Mouse (Mus musculus): ENCODE results near the gene Kif26a. TPM values are rescaled to one million over a fixed set of nuclear protein-coding genes. Genes with fewer than 3 reads are reported as not detected.

Gene Kif26a
- polyA plus RNA-seq, 1 experiment = 1.9 TPM

- Histone ChIP-seq H3K27ac (replicated peaks; ENCODE audit: low read depth, low read length) (no peak overlapping the region), H3K4me1 (ENCODE audit: control insufficient read depth, insufficient read depth, insufficient read length, low read length) (peaks cover 2% of the 10 kb centered on the region; the same call in 1 of the 2 replicates), H3K4me3 (ENCODE audit: insufficient read depth, low read depth, low read length) (peak overlapping the region; percentile 63)
Measured at GRCm38 (mm10) chr12:112144377-112145115, 1.5 kb upstream of the Kif26a start.

DNA sequence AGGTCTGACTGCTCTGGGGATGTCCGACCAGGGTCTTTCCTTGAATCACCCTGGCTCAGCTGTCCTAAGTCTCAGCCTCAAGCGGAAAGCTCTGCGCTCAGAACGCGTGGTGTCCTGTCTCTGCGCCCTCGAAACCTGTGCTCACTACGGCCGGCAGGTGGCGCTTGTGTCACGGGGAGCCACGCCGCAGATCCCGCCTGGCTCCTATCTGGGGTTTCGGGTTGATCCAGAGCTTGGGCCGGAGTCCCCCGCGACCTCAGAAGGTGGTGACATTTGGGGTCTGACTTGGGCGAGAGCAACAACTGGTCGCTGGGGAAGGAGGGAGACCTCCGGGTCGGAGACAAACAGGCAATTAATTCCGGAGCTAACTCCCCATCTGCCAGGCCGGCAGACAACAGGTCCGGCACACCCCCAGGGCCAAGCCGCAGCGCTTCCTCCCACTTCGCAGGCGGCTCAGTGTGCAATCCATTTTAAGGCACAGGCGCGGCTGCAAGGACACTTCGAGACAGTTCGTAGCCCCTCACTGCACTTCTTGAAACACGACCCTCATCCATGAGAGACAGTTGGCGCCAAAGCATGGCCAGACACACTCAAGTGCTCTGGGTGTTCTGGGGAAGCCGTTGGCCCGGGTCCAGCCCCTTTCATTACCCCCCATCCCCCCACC is 665 bp upstream of the Kif26a start:
- peaks cover 9% of the 10 kb centered on the region; the same call in 1 of the 2 replicates for H3K4me1 ChIP-seq (ENCODE audit: control insufficient read depth, insufficient read depth, insufficient read length, low read length)
- 0 out of 2 replicates have a peak overlapping the region, but pooled peaks have one; percentile 33 for H3K27ac ChIP-seq (replicated peaks; ENCODE audit: low read depth, low read length)
- peak overlapping the region; percentile 95 for H3K4me3 ChIP-seq (ENCODE audit: insufficient read depth, low read depth, low read length)

- H3K4me1 ChIP-seq (ENCODE audit: control insufficient read depth, insufficient read depth, insufficient read length, low read length) = peaks cover 15% of the 10 kb centered on the region
- H3K27ac ChIP-seq (replicated peaks; ENCODE audit: low read depth, low read length) = peak overlapping the region; percentile 76
- peak overlapping the region; percentile 95 for H3K4me3 ChIP-seq (ENCODE audit: insufficient read depth, low read depth, low read length)
Measured at GRCm38 (mm10) chr12:112147365-112147764, 1.4 kb downstream of the Kif26a start.

GRCm38 (mm10) chr12:112150011-112150410 is 4.0 kb downstream of the Kif26a start:
- Histone ChIP-seq H3K4me3 (ENCODE audit: insufficient read depth, low read depth, low read length) (peak overlapping the region; percentile 95), H3K27ac (replicated peaks; ENCODE audit: low read depth, low read length) (peak overlapping the region; percentile 2; the same call in 1 of the 2 replicates), H3K4me1 (ENCODE audit: control insufficient read depth, insufficient read depth, insufficient read length, low read length) (peaks cover 18% of the 10 kb centered on the region)

DNA sequence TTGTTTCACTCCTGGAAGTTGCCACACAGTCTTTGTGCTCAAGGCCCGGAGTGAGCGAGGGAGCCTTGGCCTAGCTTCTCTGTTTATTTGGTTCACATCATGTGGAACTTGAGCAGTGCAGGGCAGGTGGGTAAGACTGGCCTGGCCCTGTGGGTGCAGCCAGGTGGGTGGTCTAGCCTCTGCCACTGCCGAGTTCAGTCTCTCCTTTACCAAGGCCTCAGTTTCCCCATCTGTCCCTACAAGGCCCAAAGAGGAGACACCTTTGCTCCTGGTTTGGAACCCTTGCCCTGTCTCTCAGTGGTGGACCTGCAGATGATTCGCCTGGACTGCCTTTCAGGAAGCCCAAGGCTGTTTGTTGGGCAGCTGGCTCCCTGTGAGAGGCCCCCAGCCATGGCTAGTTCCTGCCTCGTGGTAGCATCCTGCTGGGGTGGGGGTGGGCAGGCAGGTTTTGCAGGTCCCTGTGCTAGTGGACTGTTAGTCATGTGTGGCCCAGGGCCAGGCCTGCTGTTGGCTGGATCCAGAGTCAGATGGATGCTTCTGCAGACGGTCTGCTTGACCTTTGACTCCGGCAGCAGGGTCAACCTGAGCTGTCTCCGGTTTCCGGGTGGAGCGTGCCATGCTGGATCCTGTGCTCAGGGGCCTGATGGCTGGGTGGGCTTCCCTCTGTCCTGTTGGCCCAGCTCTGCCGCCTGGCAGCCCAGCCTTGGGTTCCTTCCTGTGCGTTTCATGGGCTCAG is 5.4 kb downstream of the Kif26a start:
- Histone ChIP-seq H3K4me1 (ENCODE audit: control insufficient read depth, insufficient read depth, insufficient read length, low read length) (peaks cover 18% of the 10 kb centered on the region), H3K4me3 (ENCODE audit: insufficient read depth, low read depth, low read length) (peak overlapping the region; percentile 8; the same call in 1 of the 2 replicates)

DNA sequence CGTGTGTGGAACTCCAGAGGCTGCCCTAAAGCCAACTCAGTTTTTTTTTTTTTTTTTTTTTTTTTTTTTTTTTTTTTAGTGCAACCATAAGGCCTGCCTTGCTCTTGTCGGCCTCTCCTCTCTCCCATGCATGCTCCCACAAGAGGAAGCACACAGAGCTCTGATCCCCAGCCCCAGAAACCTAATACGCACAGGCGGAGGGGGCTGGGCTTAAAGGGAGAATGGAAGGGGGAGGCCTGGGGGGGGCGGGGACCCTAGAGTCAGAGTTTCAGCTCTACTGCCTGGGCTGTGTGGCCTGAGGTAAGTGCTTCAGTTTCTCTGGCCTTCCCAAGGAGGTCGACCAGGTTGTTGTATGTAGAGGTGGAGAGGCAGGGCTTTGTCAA is 6.0 kb downstream of the Kif26a start:
- Histone ChIP-seq H3K27ac (replicated peaks; ENCODE audit: low read depth, low read length) (no peak overlapping the region), H3K4me3 (ENCODE audit: insufficient read depth, low read depth, low read length) (no peak overlapping the region), H3K4me1 (ENCODE audit: control insufficient read depth, insufficient read depth, insufficient read length, low read length) (peaks cover 23% of the 10 kb centered on the region)

More for the DNA sequence above, 5.4 kb downstream of the Kif26a start:
- peak overlapping the region; percentile 46 for H3K27ac ChIP-seq (replicated peaks; ENCODE audit: low read depth, low read length)

DNA sequence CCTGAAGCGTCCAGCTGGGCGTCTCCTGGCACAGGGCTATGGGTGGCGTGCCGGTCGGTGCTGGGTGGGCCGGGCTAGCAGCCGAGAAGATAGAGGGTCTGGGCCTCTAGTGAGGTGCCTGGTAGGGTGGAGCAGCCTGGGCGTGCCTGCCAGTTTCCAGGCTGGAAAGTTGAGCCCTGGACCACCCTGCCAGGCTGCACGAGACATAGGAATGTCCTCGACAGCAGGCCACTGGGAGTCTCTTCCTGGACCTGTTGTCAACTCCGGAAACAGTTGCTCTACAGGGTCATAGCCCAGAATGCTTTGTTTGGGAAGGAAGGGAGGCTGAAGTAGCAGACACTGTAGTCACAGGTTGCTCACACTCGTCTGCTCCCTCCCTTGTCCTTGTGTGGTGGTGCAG is 7.6 kb downstream of the Kif26a start:
- H3K27ac ChIP-seq (replicated peaks; ENCODE audit: low read depth, low read length) = peak overlapping the region; percentile 57
- peaks cover 23% of the 10 kb centered on the region for H3K4me1 ChIP-seq (ENCODE audit: control insufficient read depth, insufficient read depth, insufficient read length, low read length)
- no peak overlapping the region for H3K4me3 ChIP-seq (ENCODE audit: insufficient read depth, low read depth, low read length)

GRCm38 (mm10) chr12:112154476-112154875 is 8.5 kb downstream of the Kif26a start:
- Histone ChIP-seq H3K4me3 (ENCODE audit: insufficient read depth, low read depth, low read length) (no peak overlapping the region; the same call in 1 of the 2 replicates), H3K27ac (replicated peaks; ENCODE audit: low read depth, low read length) (peak overlapping the region; percentile 95), H3K4me1 (ENCODE audit: control insufficient read depth, insufficient read depth, insufficient read length, low read length) (peaks cover 22% of the 10 kb centered on the region)

DNA sequence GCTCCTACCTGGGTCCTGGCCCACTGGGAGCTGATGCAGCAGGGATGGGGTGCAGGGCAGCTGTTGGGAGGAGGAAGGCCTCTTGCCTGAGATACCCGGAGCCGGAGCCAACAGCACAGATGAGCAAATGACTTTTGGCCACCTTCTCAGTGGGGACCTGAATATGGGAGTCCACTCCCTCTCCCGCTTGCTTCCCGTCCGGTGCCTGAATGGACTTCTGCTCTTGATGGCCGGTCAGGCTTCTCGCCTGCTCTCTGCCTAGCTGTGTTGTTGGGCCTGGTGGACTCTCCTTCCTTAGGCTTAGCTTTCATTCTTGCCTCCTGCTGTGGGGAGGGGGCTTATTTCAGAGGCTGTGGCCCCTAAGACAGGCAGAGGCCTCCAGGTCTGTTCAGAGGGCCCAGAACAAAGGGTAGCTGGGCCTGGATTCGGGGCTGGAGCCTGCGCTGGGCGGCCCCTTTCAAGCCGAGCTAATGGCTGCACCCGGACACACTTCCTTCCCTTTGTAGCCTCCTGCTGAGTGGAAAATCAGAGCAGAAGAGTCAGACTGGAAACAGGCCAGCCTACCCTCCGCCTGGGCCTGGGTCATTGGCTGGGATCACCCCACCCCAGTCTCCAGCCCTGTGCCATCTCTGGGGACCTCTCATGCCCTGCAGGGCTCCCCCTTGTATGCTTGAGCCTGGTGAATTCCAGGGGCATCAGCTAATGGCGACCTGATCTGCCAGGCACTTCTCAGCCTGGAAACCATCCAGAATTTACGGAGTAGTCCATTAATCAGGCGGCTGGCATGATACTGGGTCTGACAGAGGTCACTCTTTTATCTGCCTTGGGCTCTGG is 9.4 kb downstream of the Kif26a start:
- 0 out of 2 replicates have a peak overlapping the region, but pooled peaks have one; percentile 2 for H3K4me3 ChIP-seq (ENCODE audit: insufficient read depth, low read depth, low read length)
- H3K4me1 ChIP-seq (ENCODE audit: control insufficient read depth, insufficient read depth, insufficient read length, low read length) = peaks cover 15% of the 10 kb centered on the region
- peak overlapping the region; percentile 95 for H3K27ac ChIP-seq (replicated peaks; ENCODE audit: low read depth, low read length)

DNA sequence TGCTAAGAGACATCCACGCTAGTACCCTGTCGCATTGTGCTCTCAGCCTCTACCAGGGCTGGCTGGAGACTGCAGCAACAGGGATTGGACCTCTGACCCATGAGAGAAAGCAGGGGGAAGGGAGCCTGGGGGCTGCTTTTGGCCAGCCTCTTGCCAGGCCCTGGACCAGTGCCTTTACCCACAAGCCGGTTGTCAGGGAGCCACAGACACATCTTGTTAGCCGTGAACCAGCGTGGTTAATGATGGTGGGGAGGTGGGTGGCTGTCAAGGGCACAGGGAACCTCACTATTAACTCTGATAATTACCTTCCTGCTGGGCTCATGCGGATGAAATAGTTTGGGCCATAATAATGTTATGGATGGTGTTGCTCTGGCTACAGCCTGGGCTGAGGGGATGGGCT is 10.8 kb downstream of the Kif26a start:
- Histone ChIP-seq H3K4me1 (ENCODE audit: control insufficient read depth, insufficient read depth, insufficient read length, low read length) (peaks cover 8% of the 10 kb centered on the region; the same call in 1 of the 2 replicates), H3K4me3 (ENCODE audit: insufficient read depth, low read depth, low read length) (no peak overlapping the region), H3K27ac (replicated peaks; ENCODE audit: low read depth, low read length) (no peak overlapping the region)

DNA sequence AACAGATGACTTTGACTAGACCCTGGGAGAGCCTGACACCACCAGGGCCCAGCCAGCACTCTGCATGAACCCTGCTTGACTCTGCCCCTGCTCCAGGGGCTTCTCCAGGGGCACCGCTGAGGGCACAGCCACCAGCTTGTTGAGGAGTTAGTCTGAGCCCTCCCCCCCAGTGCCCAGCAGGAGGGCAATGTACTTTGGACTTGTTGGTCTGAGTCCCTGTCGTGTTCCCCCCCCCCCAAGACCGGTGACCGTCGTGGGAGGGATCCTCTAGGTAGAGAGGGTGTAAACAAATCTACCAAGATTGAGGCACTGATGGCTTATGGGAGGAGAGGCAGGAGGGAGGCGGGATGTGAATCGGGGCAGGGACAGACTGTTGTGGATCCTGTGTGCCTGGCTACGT is 12.2 kb downstream of the Kif26a start:
- Histone ChIP-seq H3K4me3 (ENCODE audit: insufficient read depth, low read depth, low read length) (no peak overlapping the region), H3K27ac (replicated peaks; ENCODE audit: low read depth, low read length) (no peak overlapping the region), H3K4me1 (ENCODE audit: control insufficient read depth, insufficient read depth, insufficient read length, low read length) (peaks cover 8% of the 10 kb centered on the region; the same call in 1 of the 2 replicates)

DNA sequence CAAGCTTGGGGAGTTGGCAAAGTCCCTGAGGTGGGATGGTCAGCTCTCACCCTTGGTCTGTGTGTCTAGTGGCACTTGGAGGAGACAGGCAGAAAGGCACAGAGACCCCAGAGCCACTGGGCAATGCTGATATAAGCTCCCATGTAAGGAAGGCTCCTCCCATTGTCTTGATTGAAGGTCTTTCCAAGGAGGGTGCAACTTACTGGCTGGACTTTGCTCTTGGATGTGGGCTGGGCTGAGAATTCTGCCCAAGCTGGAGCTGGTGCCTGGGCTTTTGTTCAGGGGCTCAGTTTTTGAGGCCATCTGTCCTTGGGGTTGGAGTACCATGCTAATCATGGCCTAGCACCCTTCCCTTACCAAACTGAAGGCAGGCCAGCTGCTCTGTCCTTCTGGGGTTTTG is 12.8 kb downstream of the Kif26a start:
- H3K4me1 ChIP-seq (ENCODE audit: control insufficient read depth, insufficient read depth, insufficient read length, low read length) = peaks cover 8% of the 10 kb centered on the region; the same call in 1 of the 2 replicates
- H3K27ac ChIP-seq (replicated peaks; ENCODE audit: low read depth, low read length) = no peak overlapping the region
- H3K4me3 ChIP-seq (ENCODE audit: insufficient read depth, low read depth, low read length) = no peak overlapping the region

DNA sequence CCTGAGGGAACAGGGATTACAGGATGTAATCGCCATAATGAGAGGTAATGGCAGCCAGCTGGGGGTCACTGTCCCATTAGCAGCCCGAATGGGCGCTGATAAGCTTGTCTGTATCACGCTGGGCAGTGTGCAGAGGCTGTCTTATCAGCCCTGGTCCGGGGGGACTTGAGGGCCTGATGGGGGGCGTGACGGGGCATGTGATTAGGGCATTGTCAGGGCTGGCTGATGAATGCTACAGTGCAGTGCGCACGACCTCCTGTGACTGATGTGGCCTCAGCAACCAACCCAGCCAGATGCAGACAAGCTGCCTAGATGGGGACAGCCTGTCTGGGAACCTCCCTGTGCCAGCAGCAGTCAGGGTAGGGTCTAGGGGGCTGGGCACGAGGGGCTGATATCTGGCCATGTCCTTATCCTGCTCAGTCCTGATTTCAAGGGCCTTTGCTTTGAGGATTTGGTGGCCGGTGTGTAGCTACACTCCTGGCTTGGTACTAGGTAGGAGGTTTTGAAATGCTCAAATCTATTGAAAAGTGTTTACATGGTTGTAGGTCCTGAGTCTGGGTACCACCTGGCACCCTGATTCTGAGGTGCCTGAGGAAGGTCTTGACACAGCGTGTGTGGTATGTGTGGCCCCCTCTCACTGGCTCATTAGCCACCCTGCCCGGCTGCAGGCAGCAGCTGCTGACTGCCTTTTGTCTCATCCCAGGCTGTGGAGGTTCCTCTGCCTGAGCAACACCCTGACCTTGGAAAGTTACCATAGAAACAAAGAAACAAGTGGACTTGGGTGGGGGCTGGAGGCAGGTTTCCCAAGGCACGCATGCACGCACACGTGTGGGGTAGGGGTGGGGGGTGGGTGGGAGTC is 18.2 kb downstream of the Kif26a start:
- peaks cover 15% of the 10 kb centered on the region for H3K4me1 ChIP-seq (ENCODE audit: control insufficient read depth, insufficient read depth, insufficient read length, low read length)
- no peak overlapping the region for H3K27ac ChIP-seq (replicated peaks; ENCODE audit: low read depth, low read length)
- H3K4me3 ChIP-seq (ENCODE audit: insufficient read depth, low read depth, low read length) = no peak overlapping the region

- Histone ChIP-seq H3K4me3 (ENCODE audit: insufficient read depth, low read depth, low read length) (no peak overlapping the region), H3K4me1 (ENCODE audit: control insufficient read depth, insufficient read depth, insufficient read length, low read length) (peaks cover 20% of the 10 kb centered on the region), H3K27ac (replicated peaks; ENCODE audit: low read depth, low read length) (no peak overlapping the region)
Measured at GRCm38 (mm10) chr12:112164840-112165219, 18.8 kb downstream of the Kif26a start.

Data from brown adipose tissue, adult 24 weeks (tissue).